Mouse (Mus musculus): ENCODE measurements around the gene Psmd2. TPM values are rescaled to one million over a fixed set of nuclear protein-coding genes. Genes with fewer than 3 reads are reported as not detected.

Gene Psmd2
- polyA plus RNA-seq, 1 experiment from 2014 or later, result 388 TPM

DNA sequence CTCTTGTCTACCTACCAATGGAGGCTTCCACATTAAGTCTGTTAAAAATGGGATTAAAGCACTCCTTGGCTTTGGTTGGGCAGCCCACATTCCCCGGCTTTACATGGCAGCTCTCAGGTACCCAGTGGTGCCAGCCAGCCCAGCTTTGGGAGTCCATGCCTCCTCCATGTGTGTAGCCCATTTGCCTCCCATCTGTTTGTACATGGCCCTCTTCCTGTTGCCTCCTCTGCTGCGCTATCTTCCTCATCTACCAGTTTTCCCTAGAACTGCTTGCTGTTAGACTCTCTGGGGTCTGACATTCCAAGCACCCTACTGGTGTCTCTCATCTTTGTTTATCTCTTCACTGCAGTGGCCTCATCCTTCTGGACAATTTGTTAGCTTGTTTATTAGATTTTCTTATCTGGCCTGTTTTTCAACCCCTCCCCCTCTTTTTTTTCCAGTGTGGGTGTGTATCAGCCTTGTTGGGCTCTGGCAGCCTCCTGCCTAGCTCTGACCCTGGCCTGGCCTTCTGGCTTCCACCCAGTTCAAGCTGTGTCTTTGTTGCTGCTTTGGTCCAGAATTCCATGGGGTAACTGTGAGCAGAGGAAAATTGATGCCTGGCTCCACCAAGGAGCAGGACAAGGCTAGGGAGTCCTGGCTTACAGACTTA lies 55.1 kb downstream of the Psmd2 start:
- H3K4me2 ChIP-seq (replicated peaks), result no peak overlapping the region
- no peak for ATAC-seq (replicated peaks)
- 87% methylated on average over 2 of the region's 2 CpGs for WGBS
- peaks cover 15% of the 10 kb centered on the region for H3K4me1 ChIP-seq
- H3K9me3 ChIP-seq, result no peaks in the 10 kb centered on the region
- H3K27ac ChIP-seq (replicated peaks), result no peak overlapping the region
- no peak overlapping the region for H3K4me3 ChIP-seq
- no peaks in the 10 kb centered on the region for H3K27me3 ChIP-seq
- H3K9ac ChIP-seq (replicated peaks), result no peak overlapping the region
- peaks cover 31% of the 10 kb centered on the region for H3K36me3 ChIP-seq

DNA sequence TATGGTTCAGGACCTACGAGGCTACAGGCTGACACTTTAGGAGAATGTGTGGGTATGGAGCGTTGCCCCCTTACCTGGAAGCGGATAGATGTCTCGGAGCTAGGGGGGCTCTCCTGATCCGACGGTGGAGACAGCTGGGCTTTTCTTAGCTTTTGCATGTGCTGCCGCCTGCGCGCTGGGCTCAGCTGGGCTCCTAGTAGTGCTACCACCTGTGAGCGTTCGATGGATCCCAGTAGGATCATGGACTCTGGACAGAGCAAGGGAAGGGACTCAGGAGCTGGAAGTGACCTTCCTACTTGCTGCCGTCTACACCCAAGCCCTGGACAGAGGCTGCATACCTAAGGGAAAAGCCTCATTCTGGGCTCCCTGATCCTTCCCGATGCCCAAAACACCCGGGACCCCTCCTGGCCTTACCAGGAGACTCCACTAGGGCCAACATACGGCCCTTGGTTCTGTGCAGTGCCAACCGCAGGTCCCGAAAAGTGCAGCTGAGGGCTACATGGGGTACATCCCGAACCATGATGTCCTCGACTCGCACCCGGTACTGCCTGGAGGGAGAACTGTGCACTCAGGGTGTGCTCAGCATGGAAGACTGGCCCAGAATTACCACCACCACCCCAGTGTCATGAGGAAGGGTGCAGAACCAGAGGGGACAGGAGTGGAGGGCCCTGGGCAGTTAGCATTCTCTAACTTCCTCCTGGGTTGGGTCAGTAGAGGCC lies 56.9 kb downstream of the Psmd2 start:
- H3K4me1 ChIP-seq, result 0 out of 2 replicates have a peak, but pooled peaks cover 3% of the 10 kb centered on the region
- H3K27me3 ChIP-seq, result no peaks in the 10 kb centered on the region
- H3K9me3 ChIP-seq, result no peaks in the 10 kb centered on the region
- no peak overlapping the region for H3K27ac ChIP-seq (replicated peaks)
- H3K9ac ChIP-seq (replicated peaks), result no peak overlapping the region
- WGBS, result 93% methylated on average over 21 of the region's 21 CpGs
- no peak overlapping the region for H3K4me3 ChIP-seq
- H3K36me3 ChIP-seq, result peaks cover 26% of the 10 kb centered on the region
- H3K4me2 ChIP-seq (replicated peaks), result no peak overlapping the region
- no peak for ATAC-seq (replicated peaks)

DNA sequence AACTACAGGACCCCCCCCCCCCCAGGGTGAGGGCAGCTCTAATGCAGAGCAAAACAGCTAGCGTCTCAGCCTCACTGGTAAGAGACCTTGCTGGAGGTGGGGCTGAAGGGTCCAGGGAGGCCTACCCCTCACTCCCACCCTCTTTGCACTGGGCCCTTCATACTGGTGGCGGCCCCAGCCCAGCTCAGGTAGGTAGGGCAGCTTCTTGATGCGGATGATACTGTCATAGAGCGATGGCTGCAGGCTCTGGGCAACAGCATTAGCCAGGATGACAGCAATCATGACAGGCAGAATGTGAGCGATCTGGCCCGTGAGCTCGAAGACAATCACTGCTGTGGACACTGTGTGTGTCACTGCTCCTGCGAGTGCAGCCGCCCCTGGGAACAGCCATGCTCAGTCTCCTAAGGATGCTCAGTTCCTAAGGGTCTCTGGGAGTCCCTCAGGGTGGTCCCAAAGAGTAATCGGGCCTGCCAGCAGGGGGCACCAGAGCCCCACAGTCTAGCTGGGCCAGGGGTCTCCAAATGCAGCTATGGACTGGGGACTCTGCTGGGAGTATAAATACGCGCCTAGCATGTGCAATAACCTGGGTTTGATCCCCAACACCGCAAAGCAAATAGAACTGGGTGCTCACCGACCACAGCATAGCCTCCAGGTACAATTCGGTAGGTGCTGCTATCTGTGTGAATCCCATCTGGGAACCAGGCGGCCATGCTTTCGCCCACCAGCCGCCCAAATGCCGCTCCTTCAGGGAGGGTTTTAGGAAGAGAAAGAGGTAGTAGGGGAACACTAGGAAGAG lies 57.7 kb downstream of the Psmd2 start:
- Histone ChIP-seq H3K9me3 (no peaks in the 10 kb centered on the region), H3K36me3 (peaks cover 21% of the 10 kb centered on the region), H3K27ac (replicated peaks) (no peak overlapping the region), H3K4me1 (peaks cover 3% of the 10 kb centered on the region; the same call in 1 of the 2 replicates), H3K4me3 (no peak overlapping the region), H3K9ac (replicated peaks) (no peak overlapping the region), H3K4me2 (replicated peaks) (no peak overlapping the region), H3K27me3 (no peaks in the 10 kb centered on the region)
- peak; percentile 80 for ATAC-seq (replicated peaks)
- WGBS, result 73% methylated on average over 19 of the region's 19 CpGs

DNA sequence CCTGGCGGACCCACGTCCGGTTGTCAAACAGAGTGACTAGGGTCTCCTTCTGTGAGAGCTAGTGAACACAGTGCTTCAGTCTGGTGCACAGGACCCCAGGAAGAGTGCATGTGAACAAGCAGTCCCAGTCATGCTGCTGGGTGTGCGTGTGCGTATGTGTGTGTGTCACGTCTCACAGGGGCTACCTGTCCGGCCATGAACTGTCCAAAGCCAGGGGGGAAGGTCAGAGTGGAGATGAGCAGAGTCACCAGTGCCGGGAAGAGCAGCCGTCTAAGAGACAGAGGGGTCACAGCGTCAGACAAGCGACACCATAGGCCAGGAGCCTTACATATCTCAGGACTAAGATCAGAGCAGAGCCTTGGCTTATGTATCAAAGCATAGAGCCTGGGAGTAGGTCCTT lies 58.9 kb downstream of the Psmd2 start:
- 93% methylated on average over 11 of the region's 11 CpGs for WGBS
- Histone ChIP-seq H3K4me3 (no peak overlapping the region), H3K27me3 (no peaks in the 10 kb centered on the region), H3K36me3 (peaks cover 21% of the 10 kb centered on the region), H3K9ac (replicated peaks) (no peak overlapping the region), H3K9me3 (no peaks in the 10 kb centered on the region), H3K27ac (replicated peaks) (no peak overlapping the region), H3K4me2 (replicated peaks) (no peak overlapping the region), H3K4me1 (peaks cover 15% of the 10 kb centered on the region)
- no peak for ATAC-seq (replicated peaks)

DNA sequence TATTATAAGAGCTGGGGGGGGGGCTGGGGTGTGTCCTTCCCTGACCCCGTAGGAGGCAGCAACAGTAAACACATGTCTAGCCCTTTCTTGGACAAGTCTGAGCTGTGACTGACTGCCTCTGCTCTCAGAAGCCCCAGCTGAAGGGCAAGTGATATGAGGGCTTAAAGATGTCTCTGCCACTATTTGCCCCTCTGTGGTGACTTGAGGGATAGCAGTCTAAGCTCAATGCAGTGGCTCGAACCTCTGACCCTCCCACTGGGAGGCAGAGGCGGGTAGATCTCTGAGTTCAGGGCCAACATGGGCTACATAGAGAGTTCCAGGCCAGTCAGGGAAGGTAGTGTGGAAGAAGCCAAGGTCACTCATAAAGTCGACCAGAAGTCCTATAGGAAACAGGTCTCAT lies 59.4 kb downstream of the Psmd2 start:
- Histone ChIP-seq H3K27me3 (no peaks in the 10 kb centered on the region), H3K4me1 (peaks cover 19% of the 10 kb centered on the region), H3K9ac (replicated peaks) (no peak overlapping the region), H3K9me3 (no peaks in the 10 kb centered on the region), H3K4me2 (replicated peaks) (no peak overlapping the region), H3K27ac (replicated peaks) (no peak overlapping the region), H3K36me3 (peaks cover 21% of the 10 kb centered on the region), H3K4me3 (no peak overlapping the region)
- 82% methylated on average over 4 of the region's 4 CpGs for WGBS
- no peak for ATAC-seq (replicated peaks)

DNA sequence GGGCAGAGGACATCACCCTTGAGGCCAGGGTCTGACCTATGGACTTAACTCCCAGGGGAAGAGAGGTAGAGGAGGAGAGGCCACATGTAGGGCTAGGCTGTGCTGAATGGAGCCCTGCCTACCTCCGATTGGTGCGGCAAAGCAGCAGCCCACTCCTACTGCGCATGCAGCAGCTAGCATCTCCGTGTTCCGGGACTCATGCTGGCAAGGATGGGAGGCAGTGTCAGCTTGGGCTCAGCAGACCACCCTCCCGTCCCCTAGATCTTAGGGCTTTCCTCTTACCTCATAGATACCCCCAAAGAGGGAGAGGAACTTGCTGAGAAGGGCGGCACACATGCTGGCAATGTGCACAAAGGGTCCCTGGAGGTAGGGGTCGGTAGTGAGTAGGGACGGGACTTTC lies 60.7 kb downstream of the Psmd2 start:
- Histone ChIP-seq H3K4me1 (peaks cover 27% of the 10 kb centered on the region), H3K4me3 (no peak overlapping the region), H3K9me3 (no peaks in the 10 kb centered on the region), H3K27me3 (no peaks in the 10 kb centered on the region), H3K4me2 (replicated peaks) (no peak overlapping the region), H3K9ac (replicated peaks) (no peak overlapping the region), H3K27ac (replicated peaks) (no peak overlapping the region), H3K36me3 (peaks cover 19% of the 10 kb centered on the region)
- ATAC-seq (replicated peaks), result no peak
- WGBS, result 74% methylated on average over 9 of the region's 9 CpGs

DNA sequence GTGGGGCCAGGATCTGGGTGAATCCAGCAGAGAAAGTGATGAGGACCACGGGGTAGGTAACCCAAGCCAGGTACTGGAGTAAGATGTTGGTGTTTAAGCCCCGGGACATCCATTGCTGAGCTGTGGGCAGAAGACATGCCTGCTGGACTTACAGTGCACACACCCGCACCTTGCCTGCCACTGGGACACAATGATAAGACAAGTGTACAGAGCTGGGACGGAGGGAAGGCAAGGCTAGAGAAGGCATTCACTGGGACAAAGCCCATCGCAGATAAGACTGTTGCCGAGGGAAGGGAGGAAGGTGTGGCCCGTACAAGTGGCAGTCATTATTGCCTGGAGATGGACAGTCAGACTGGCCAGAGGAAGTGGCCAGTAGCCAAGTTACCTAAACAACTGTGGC lies 61.4 kb downstream of the Psmd2 start:
- Histone ChIP-seq H3K9me3 (no peaks in the 10 kb centered on the region), H3K27ac (replicated peaks) (no peak overlapping the region), H3K27me3 (no peaks in the 10 kb centered on the region), H3K36me3 (peaks cover 14% of the 10 kb centered on the region; the same call in 1 of the 2 replicates), H3K4me3 (no peak overlapping the region), H3K4me1 (peaks cover 30% of the 10 kb centered on the region), H3K9ac (replicated peaks) (no peak overlapping the region), H3K4me2 (replicated peaks) (no peak overlapping the region)
- 93% methylated on average over 7 of the region's 7 CpGs for WGBS
- ATAC-seq (replicated peaks), result no peak

MicroRNA genes within 50 kb of the gene (microRNA counts, 519-probe panel; counts per million panel counts)
- 2,432 counts per million, percentile 50 among the panel's probes with 10 or more counts for microRNA mmu-miR-1224

Small RNA genes lying within 50 kb of the gene (microRNA-seq; reads per million reads assigned to microRNA genes)
- gene Mir1224, result 7.7 reads per million, percentile 23 among the genes with 10 or more reads in this experiment

Other genes starting within 250 kb of the Psmd2 start
- gene Abcc5, start 225.3 kb upstream of the Psmd2 start, polyA plus RNA-seq (2015; fragmentation: Nextera tagmentation; extraction: Ambion mirVana), result 143 and 144 TPM in 2 replicates
- gene Eif2b5, start 152.8 kb upstream of the Psmd2 start, polyA plus RNA-seq (2015; fragmentation: Nextera tagmentation; extraction: Ambion mirVana), result 96.8 and 98.9 TPM in 2 replicates
- 33.3 and 33.7 TPM in 2 replicates for gene Dvl3, start 134.7 kb upstream of the Psmd2 start, polyA plus RNA-seq (2015; fragmentation: Nextera tagmentation; extraction: Ambion mirVana)
- gene Ap2m1, start 116.2 kb upstream of the Psmd2 start, polyA plus RNA-seq (2015; fragmentation: Nextera tagmentation; extraction: Ambion mirVana), result 1,124 and 1,145 TPM in 2 replicates
- gene Abcf3, start 103.1 kb upstream of the Psmd2 start, polyA plus RNA-seq (2015; fragmentation: Nextera tagmentation; extraction: Ambion mirVana), result 74.0 and 74.5 TPM in 2 replicates
- gene Vwa5b2, start 62.2 kb upstream of the Psmd2 start, polyA plus RNA-seq (2015; fragmentation: Nextera tagmentation; extraction: Ambion mirVana), result 4.3 and 5.3 TPM in 2 replicates
- 16.3 and 18.9 TPM in 2 replicates for gene Eef1akmt4, start 40.1 kb upstream of the Psmd2 start, polyA plus RNA-seq (2015; fragmentation: Nextera tagmentation; extraction: Ambion mirVana)
- gene Gm49333, start 40.0 kb upstream of the Psmd2 start, polyA plus RNA-seq (2015; fragmentation: Nextera tagmentation; extraction: Ambion mirVana), result not detected in 2 replicates
- gene Alg3, start 39.9 kb upstream of the Psmd2 start, polyA plus RNA-seq (2015; fragmentation: Nextera tagmentation; extraction: Ambion mirVana), result 30.5 and 34.0 TPM in 2 replicates
- gene Camk2n2, start 30.4 kb upstream of the Psmd2 start, polyA plus RNA-seq (2015; fragmentation: Nextera tagmentation; extraction: Ambion mirVana), result 19.2 and 20.9 TPM in 2 replicates
- 11.9 and 12.7 TPM in 2 replicates for gene Ece2, start 21.8 kb upstream of the Psmd2 start, polyA plus RNA-seq (2015; fragmentation: Nextera tagmentation; extraction: Ambion mirVana)
- gene Eif4g1, start 16.7 kb downstream of the Psmd2 start, polyA plus RNA-seq (2015; fragmentation: Nextera tagmentation; extraction: Ambion mirVana), result 137 and 140 TPM in 2 replicates
- gene Fam131a, start 41.6 kb downstream of the Psmd2 start, polyA plus RNA-seq (2015; fragmentation: Nextera tagmentation; extraction: Ambion mirVana), result 51.8 and 54.4 TPM in 2 replicates
- 86.4 and 96.1 TPM in 2 replicates for gene Polr2h, start 66.0 kb downstream of the Psmd2 start, polyA plus RNA-seq (2015; fragmentation: Nextera tagmentation; extraction: Ambion mirVana)
- 19.2 and 19.8 TPM in 2 replicates for gene Clcn2, start 66.1 kb downstream of the Psmd2 start, polyA plus RNA-seq (2015; fragmentation: Nextera tagmentation; extraction: Ambion mirVana)
- gene Chrd, start 81.5 kb downstream of the Psmd2 start, polyA plus RNA-seq (2015; fragmentation: Nextera tagmentation; extraction: Ambion mirVana), result 3.5 and 3.7 TPM in 2 replicates
- gene Thpo, start 82.9 kb downstream of the Psmd2 start, polyA plus RNA-seq (2015; fragmentation: Nextera tagmentation; extraction: Ambion mirVana), result 0.80 and 0.91 TPM in 2 replicates

Data from forebrain, embryonic 15.5 days (tissue).